ENCODE assay signal across 17 mouse cellular contexts in genomic region chr14:49838410-49838809, GRCm38 (mm10). TPM values are rescaled to one million over a fixed set of nuclear protein-coding genes. Genes with fewer than 3 reads are reported as not detected.
"Had no signal": no experiment of that assay in that cellular context is flagged by ENCODE, and none has a peak within 500 bp of the region (broad histone marks: within the 10 kb centered on the region; RNA-seq: fewer than 3 reads in every experiment).

No protein-coding gene starts in this region.

- H3K27ac ChIP-seq: kidney, embryonic 15.5 days; limb, embryonic 12.5 days; liver, embryonic 13.5 days; lung, embryonic 15.5 days; macrophage; midbrain, embryonic 15.5 days; neural tube, embryonic 12.5 days had no signal

- H3K4me1 ChIP-seq: kidney, embryonic 15.5 days; limb, embryonic 12.5 days; liver, embryonic 13.5 days; lung, embryonic 15.5 days; megakaryocyte, embryonic 14.5 days; midbrain, embryonic 15.5 days; neural tube, embryonic 12.5 days had no signal

- H3K27me3 ChIP-seq: kidney, embryonic 15.5 days; limb, embryonic 12.5 days; liver, embryonic 13.5 days; lung, embryonic 15.5 days; megakaryocyte, embryonic 14.5 days; midbrain, embryonic 15.5 days; neural tube, embryonic 12.5 days had no signal

- H3K9me3 ChIP-seq: kidney, embryonic 15.5 days; limb, embryonic 12.5 days; liver, embryonic 13.5 days; lung, embryonic 15.5 days; megakaryocyte, embryonic 14.5 days; midbrain, embryonic 15.5 days; neural tube, embryonic 12.5 days had no signal

- DNase-seq: kidney, postnatal 14 days; liver; liver, embryonic 13.5 days; liver, postnatal 0 days; lung, postnatal 14 days; retina, postnatal 1 day; right cerebral cortex, postnatal 4 days; spleen, adult 18-20 months; thymus, postnatal 36 days had no signal

- H3K36me3 ChIP-seq: kidney, embryonic 15.5 days; limb, embryonic 12.5 days; liver, embryonic 13.5 days; lung, embryonic 15.5 days; midbrain, embryonic 15.5 days; neural tube, embryonic 12.5 days had no signal

- ATAC-seq: liver, postnatal 0 days; midbrain, embryonic 15.5 days had no signal

- H3K4me2 ChIP-seq: kidney, embryonic 15.5 days; limb, embryonic 12.5 days; liver, embryonic 13.5 days; lung, embryonic 15.5 days; midbrain, embryonic 11.5 days; midbrain, embryonic 15.5 days; neural tube, embryonic 12.5 days had no signal

- H3K9ac ChIP-seq: kidney, embryonic 15.5 days; limb, embryonic 12.5 days; liver, embryonic 13.5 days; liver, postnatal 0 days; lung, embryonic 15.5 days; midbrain, embryonic 15.5 days; neural tube, embryonic 12.5 days had no signal

- H3K4me3 ChIP-seq: kidney, embryonic 15.5 days; limb, embryonic 12.5 days; liver, embryonic 13.5 days; lung, embryonic 15.5 days; megakaryocyte, embryonic 14.5 days; midbrain, embryonic 15.5 days; neural tube, embryonic 12.5 days had no signal

RNA-seq across cellular contexts. Expression of gene Armh4, which starts 55.2 kb away (rescaled TPM):
- polyA plus RNA-seq: macrophage had no signal
